Mouse (Mus musculus): ENCODE data around the gene Asb2.

Asb2 gene

GRCm38 (mm10) chr12:103273051-103273450 lies 82.8 kb downstream of the Asb2 start:
- no peak for DNase-seq (ENCODE audit: extremely low spot score)

GRCm38 (mm10) chr12:103272176-103272575 lies 83.6 kb downstream of the Asb2 start:
- DNase-seq (ENCODE audit: extremely low spot score): no peak

Data from embryo, embryonic 9.5 days (tissue).